Mouse (Mus musculus) MEL (cell line): Measurements from ENCODE around the gene Alg11.

Source experiments
- CHD1 ChIP-seq: IDR thresholded peaks from 2 replicates; pipeline ENCODE4 v1.6.1; 2012; ENCODE audit warnings: low read depth, mild to moderate bottlenecking, inconsistent platforms, low read length, improper control_type of control experiment
- CTCF ChIP-seq, 3 experiments: IDR thresholded peaks in 2 of 3; conservative IDR thresholded peaks in 1 of 3; 2 replicates each; pipeline ENCODE4 v1.5.1; 2011 to 2012; ENCODE audit warnings: low read length in 3 of 3, low read depth in 2 of 3, mild to moderate bottlenecking in 2 of 3, improper control_type of control experiment in 1 of 3, inconsistent platforms in 1 of 3, mixed read lengths in 1 of 3, moderate library complexity in 1 of 3; ENCODE audit not compliant: control insufficient read depth in 1 of 3, insufficient read depth in 1 of 3, poor library complexity in 1 of 3, severe bottlenecking in 1 of 3
- E2F4 ChIP-seq: IDR thresholded peaks from 2 replicates; pipeline ENCODE4 v1.6.1; 2011; ENCODE audit warnings: low read depth, low read length, improper control_type of control experiment, borderline replicate concordance
- EP300 ChIP-seq, 2 experiments: IDR thresholded peaks; 2 replicates each; pipeline ENCODE4 v1.6.1; 2011; ENCODE audit warnings: improper control_type of control experiment in 2 of 2, low read length in 2 of 2, low read depth in 1 of 2, mild to moderate bottlenecking in 1 of 2
- MAFK ChIP-seq: IDR thresholded peaks from 2 replicates; pipeline ENCODE4 v1.6.1; 2011; ENCODE audit warnings: low read depth, mild to moderate bottlenecking, low read length, improper control_type of control experiment, borderline replicate concordance
- NRF1 ChIP-seq: IDR thresholded peaks from 2 replicates; pipeline ENCODE4 v1.6.1; 2014; ENCODE audit warnings: low read depth, mild to moderate bottlenecking, inconsistent platforms, low read length, improper control_type of control experiment, moderate library complexity; ENCODE audit not compliant: poor library complexity, insufficient read depth, severe bottlenecking
- POLR2A ChIP-seq, 2 experiments: IDR thresholded peaks; 2 replicates each; pipeline ENCODE4 v1.6.1; 2011 to 2012; ENCODE audit warnings: low read length in 2 of 2, mild to moderate bottlenecking in 2 of 2, control low read depth in 1 of 2, improper control_type of control experiment in 1 of 2, low read depth in 1 of 2, moderate library complexity in 1 of 2; ENCODE audit not compliant: control insufficient read depth in 1 of 2, insufficient read depth in 1 of 2, poor library complexity in 1 of 2
- TAL1 ChIP-seq: IDR thresholded peaks from 2 replicates; pipeline ENCODE4 v1.6.1; 2012; ENCODE audit warnings: mild to moderate bottlenecking, inconsistent platforms, low read length, moderate library complexity, mixed read lengths
- TBP ChIP-seq: IDR thresholded peaks from 2 replicates; pipeline ENCODE4 v1.8.0; 2011; ENCODE audit warnings: low read depth, low read length, improper control_type of control experiment
- TCF12 ChIP-seq: IDR thresholded peaks from 2 replicates; pipeline ENCODE4 v1.6.1; 2014; ENCODE audit warnings: low read depth, mild to moderate bottlenecking, inconsistent platforms, low read length, improper control_type of control experiment, moderate library complexity
- USF2 ChIP-seq, 2 experiments: IDR thresholded peaks; 2 replicates each; pipeline ENCODE4 v1.6.1; 2011 to 2012; ENCODE audit warnings: improper control_type of control experiment in 2 of 2, low read length in 2 of 2, borderline replicate concordance in 1 of 2, inconsistent platforms in 1 of 2, low read depth in 1 of 2, mild to moderate bottlenecking in 1 of 2; ENCODE audit not compliant: insufficient read depth in 1 of 2
- ZC3H11A ChIP-seq: IDR thresholded peaks from 2 replicates; pipeline ENCODE4 v1.6.1; 2012; ENCODE audit warnings: low read depth, mild to moderate bottlenecking, inconsistent platforms, low read length, improper control_type of control experiment
- ZNF384 ChIP-seq: IDR thresholded peaks from 2 replicates; pipeline ENCODE4 v1.6.1; 2012; ENCODE audit warnings: low read depth, mild to moderate bottlenecking, inconsistent platforms, low read length, improper control_type of control experiment

DNA sequence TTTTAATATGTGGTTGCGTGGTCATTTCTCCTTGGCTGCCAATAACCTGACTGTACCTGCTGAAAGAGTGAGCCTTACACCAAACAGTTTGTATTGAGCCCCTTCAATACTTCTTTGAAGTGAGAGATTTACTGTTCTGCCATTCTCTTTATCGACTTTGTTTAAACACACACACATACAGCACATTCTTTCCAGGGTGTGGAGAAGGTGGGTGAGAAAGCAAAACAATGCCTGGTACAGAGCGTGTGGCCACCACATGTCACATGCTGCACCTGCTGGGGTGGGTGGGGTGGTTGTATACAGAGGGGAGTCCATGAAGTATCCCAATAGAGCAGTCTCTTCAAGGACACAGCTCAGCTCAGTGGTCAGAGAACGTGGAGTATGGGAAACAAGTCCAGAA lies 35.3 kb upstream of the Alg11 start:
- TF ChIP-seq MAFK = no peak
- no peak for TF ChIP-seq ZC3H11A
- no peak for TF ChIP-seq TCF12
- TF ChIP-seq E2F4 = no peak
- no peak for TF ChIP-seq CTCF (IDR thresholded peaks at IDR 0.05 in 2 of 3, conservative IDR thresholded peaks at IDR 0.05 in 1 of 3; ENCODE audit: control insufficient read depth in 1 of 3, insufficient read depth in 1 of 3, low read depth in 2 of 3, low read length in 3 of 3, poor library complexity in 1 of 3, severe bottlenecking in 1 of 3)
- no peak for TF ChIP-seq TAL1
- TF ChIP-seq NRF1 = no peak
- no peak for TF ChIP-seq POLR2A (IDR thresholded peaks at IDR 0.05; ENCODE audit: control insufficient read depth in 1 of 2, insufficient read depth in 1 of 2, low read depth in 1 of 2, low read length in 2 of 2, poor library complexity in 1 of 2)
- no peak for TF ChIP-seq ZNF384
- TF ChIP-seq CHD1 = no peak
- TF ChIP-seq EP300 (IDR thresholded peaks at IDR 0.05; ENCODE audit: low read depth in 1 of 2, low read length in 2 of 2) = no peak
- no peak for TF ChIP-seq USF2 (IDR thresholded peaks at IDR 0.05; ENCODE audit: borderline replicate concordance in 1 of 2, insufficient read depth in 1 of 2, low read depth in 1 of 2, low read length in 2 of 2)
- TF ChIP-seq TBP = no peak
